Mouse (Mus musculus) adrenal gland, adult 18-20 months (tissue): ENCODE measurements around the gene Gpr68. TPM values are rescaled to one million over a fixed set of nuclear protein-coding genes. Genes with fewer than 3 reads are reported as not detected.

Experiments used
- DNase-seq, 2 experiments: peaks; one replicate each; pipeline ENCODE4 v3.0.0; 2021 to 2022; ENCODE audit warnings: low spot score in 2 of 2
- total RNA-seq, 2 experiments: library from RNA; stranded (reverse); gene quantifications; 1 replicate in 1 of 2; 2 replicates in 1 of 2; pipeline ENCODE4 v1.2.3; 2021

The Gpr68 gene
- total RNA-seq, 2 experiments from 2014 or later: 1.1 to 1.9 TPM

- no peak for DNase-seq
Measured at GRCm38 (mm10) chr12:100837208-100837607, 70.8 kb downstream of the Gpr68 start.

DNA sequence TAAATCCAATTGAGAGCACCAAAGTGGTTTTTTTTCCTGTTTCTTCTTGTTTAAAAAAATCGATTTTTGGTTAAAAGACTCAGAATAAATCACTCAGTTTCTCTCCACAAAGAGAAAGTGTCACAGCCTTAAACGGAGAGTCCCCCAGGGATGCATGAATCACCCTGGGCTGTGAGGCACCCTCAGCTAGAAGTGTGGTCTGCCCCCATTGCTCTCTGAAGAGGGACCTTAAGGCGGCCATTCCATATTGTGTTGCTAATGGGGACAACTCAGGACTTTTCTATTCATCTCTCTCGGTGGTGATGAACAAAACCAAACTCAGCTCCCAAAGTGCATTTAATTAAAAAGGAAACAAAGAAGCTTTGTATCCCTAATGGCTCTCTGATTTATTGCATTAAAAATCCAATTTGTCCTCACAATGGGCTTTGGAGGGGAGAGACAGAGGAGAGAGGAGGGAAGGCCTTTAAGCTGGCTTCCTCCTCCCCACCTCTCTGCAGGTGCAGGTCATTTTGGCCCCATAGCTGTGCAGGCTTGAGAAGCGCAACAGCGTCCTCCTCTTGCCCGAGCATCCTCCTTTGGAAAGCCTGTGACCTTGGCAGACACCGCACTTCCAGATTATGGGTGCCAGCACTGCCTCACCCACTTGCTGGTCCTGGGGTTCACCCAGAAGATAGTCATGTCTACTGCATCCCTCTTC is 76.2 kb downstream of the Gpr68 start:
- no peak for DNase-seq

- no peak for DNase-seq
Measured at GRCm38 (mm10) chr12:100831021-100831420, 77.0 kb downstream of the Gpr68 start.

Other genes with a start within 250 kb of the Gpr68 start
- gene Rps6ka5, start 181.2 kb downstream of the Gpr68 start, total RNA-seq: 1 to 10 TPM; 2.9 to 6.5 TPM
- 10 to 100 TPM; 20.5 to 24.8 TPM for gene Dglucy, start 129.1 kb downstream of the Gpr68 start, total RNA-seq
- 1 to 10 TPM; 1.1 to 2.1 TPM for gene Ccdc88c, start 120.9 kb upstream of the Gpr68 start, total RNA-seq
- 10 to 100 TPM; 45.2 to 53.9 TPM for gene Ppp4r3a, start 175.5 kb upstream of the Gpr68 start, total RNA-seq